Mouse (Mus musculus) embryonic facial prominence, embryonic 13.5 days (tissue): ENCODE results near the gene Pbsn. TPM values are rescaled to one million over a fixed set of nuclear protein-coding genes. Genes with fewer than 3 reads are reported as not detected.
"Not testable (repeated sequence)": the region's sequence is repeated elsewhere in the genome, so short reads cannot be mapped to it uniquely, and the experiment has no call there.

ENCODE experiments used
- ATAC-seq: fragments of 200-750 bp; cut with Nextera tagmentation; 2 replicates; pipeline ENCODE4 v1.8.0; 2017; ENCODE audit warnings: low read depth; ENCODE audit not compliant: insufficient number of reproducible peaks, insufficient read depth, low FRiP score, low TSS enrichment
- H3K27ac ChIP-seq: fragments of 300-500 bp; sonication (generic); 2 replicates; pipeline ENCODE4 v1.5.1; 2015; ENCODE audit warnings: moderate library complexity, mild to moderate bottlenecking, inconsistent platforms
- H3K27me3 ChIP-seq: fragments of 300-500 bp; sonication (generic); 2 replicates; pipeline ENCODE4 v1.6.1; 2015; ENCODE audit warnings: mild to moderate bottlenecking, inconsistent platforms
- H3K36me3 ChIP-seq: fragments of 300-500 bp; sonication (generic); 2 replicates; pipeline ENCODE4 v1.6.1; 2015; ENCODE audit warnings: mild to moderate bottlenecking, inconsistent platforms
- H3K4me1 ChIP-seq: fragments of 300-500 bp; sonication (generic); 2 replicates; pipeline ENCODE4 v1.6.1; 2015; ENCODE audit warnings: inconsistent platforms
- H3K4me2 ChIP-seq: fragments of 300-500 bp; sonication (generic); 2 replicates; pipeline ENCODE4 v1.6.1; 2015; ENCODE audit warnings: moderate library complexity, mild to moderate bottlenecking, inconsistent platforms
- H3K4me3 ChIP-seq: fragments of 300-500 bp; sonication (generic); 2 replicates; pipeline ENCODE4 v1.5.1; 2015; ENCODE audit warnings: mild to moderate bottlenecking, inconsistent platforms
- H3K9ac ChIP-seq: fragments of 300-500 bp; sonication (generic); 2 replicates; pipeline ENCODE4 v1.6.1; 2015; ENCODE audit warnings: mild to moderate bottlenecking, inconsistent platforms
- H3K9me3 ChIP-seq: fragments of 300-500 bp; sonication (generic); 2 replicates; pipeline ENCODE4 v1.6.1; 2016; ENCODE audit warnings: inconsistent platforms
- WGBS: fragments of 180-500 bp; shearing (Covaris S2); methylation state at CpG from one replicate; pipeline ENCODE4 v1.1.7; 2015; ENCODE audit warnings: mixed read lengths; 5-methylcytosine and 5-hydroxymethylcytosine counted together
- polyA plus RNA-seq: library from polyadenylated mRNA; unstranded; fragments of >200 nt; fragmentation: Nextera tagmentation; extraction: Ambion mirVana; gene quantifications from 2 replicates; pipeline ENCODE4 v1.2.1, GENCODE M21; 2015

Gene Pbsn
- not detected in 2 replicates for polyA plus RNA-seq

DNA sequence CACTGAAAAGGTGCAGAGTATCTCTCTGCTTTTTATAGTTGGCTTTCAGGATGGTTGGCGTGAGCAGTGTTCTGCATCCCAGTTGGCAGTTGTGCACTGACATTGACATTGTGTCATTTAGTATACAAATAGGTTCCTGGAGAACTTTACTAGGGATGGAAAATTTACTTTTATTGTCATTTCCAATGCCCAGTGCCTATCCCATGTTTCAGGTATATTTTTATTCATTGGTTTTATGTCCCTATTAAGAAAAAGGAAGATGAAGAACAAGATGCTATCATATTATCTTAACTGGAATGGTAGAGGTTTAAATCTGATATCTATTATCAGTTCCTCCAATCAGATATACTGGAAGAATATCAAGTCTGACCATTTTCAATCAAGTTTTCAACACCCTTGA lies at the start of gene Pbsn:
Pbsn (minus strand) TSS at position 101 of the 400 bp plus-strand sequence.
- H3K27ac ChIP-seq, result no peak within 1 kb of the TSS
- 70% methylated on average over 1 of the region's 1 CpGs for WGBS

DNA sequence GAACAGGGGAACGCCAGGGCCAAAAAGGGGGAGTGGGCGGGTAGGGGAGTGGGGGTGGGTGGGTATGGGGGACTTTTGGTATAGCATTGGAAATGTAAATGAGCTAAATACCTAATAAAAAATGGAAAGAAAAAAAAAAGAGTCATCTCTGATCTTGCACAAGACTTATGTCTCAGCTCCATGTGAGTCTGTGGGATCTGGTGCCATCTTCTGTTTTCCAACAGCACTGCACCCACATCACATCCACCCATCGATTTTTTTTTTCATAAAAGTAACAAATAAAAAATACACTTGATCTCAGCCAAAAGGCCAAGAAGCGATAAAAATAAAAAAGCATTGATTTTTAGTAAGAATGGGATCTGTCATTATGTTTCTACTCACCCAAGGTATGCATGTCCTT lies 26.6 kb upstream of the Pbsn start:
- WGBS, result 36% methylated on average over 2 of the region's 4 CpGs
- H3K4me3 ChIP-seq, H3K27me3 ChIP-seq, H3K4me1 ChIP-seq, H3K27ac ChIP-seq, H3K9me3 ChIP-seq, H3K4me2 ChIP-seq, H3K9ac ChIP-seq, ATAC-seq, H3K36me3 ChIP-seq: not testable (repeated sequence)

More for the DNA sequence above, at the start of gene Pbsn:
- Histone ChIP-seq H3K36me3 (no peaks in the 10 kb centered on the region), H3K4me3 (no peak within 1 kb of the TSS), H3K4me1 (no peaks in the 10 kb centered on the region), H3K9me3 (no peaks in the 10 kb centered on the region), H3K4me2 (no peak within 1 kb of the TSS), H3K27me3 (no peaks in the 10 kb centered on the region), H3K9ac (no peak within 1 kb of the TSS)
- no peak for ATAC-seq

- not testable (repeated sequence) for H3K4me1 ChIP-seq, H3K9me3 ChIP-seq, H3K27me3 ChIP-seq, H3K4me2 ChIP-seq, H3K4me3 ChIP-seq, ATAC-seq, H3K27ac ChIP-seq, H3K36me3 ChIP-seq, H3K9ac ChIP-seq
- WGBS, result 82% methylated on average over 2 of the region's 2 CpGs
Measured at GRCm38 (mm10) chrX:77864458-77864857, 11.0 kb upstream of the Pbsn start, which contains the start of gene Gm14744. Gm14744 (plus strand) TSS chrX:77864758.

- Histone ChIP-seq H3K27me3 (no peaks in the 10 kb centered on the region), H3K4me3 (no peak overlapping the region), H3K36me3 (no peaks in the 10 kb centered on the region), H3K4me2 (no peak overlapping the region), H3K4me1 (no peaks in the 10 kb centered on the region), H3K27ac (no peak overlapping the region), H3K9ac (no peak overlapping the region), H3K9me3 (no peaks in the 10 kb centered on the region)
- no peak for ATAC-seq
- 59% methylated on average over 6 of the region's 6 CpGs for WGBS
Measured at GRCm38 (mm10) chrX:77812031-77812430, 41.4 kb downstream of the Pbsn start.

DNA sequence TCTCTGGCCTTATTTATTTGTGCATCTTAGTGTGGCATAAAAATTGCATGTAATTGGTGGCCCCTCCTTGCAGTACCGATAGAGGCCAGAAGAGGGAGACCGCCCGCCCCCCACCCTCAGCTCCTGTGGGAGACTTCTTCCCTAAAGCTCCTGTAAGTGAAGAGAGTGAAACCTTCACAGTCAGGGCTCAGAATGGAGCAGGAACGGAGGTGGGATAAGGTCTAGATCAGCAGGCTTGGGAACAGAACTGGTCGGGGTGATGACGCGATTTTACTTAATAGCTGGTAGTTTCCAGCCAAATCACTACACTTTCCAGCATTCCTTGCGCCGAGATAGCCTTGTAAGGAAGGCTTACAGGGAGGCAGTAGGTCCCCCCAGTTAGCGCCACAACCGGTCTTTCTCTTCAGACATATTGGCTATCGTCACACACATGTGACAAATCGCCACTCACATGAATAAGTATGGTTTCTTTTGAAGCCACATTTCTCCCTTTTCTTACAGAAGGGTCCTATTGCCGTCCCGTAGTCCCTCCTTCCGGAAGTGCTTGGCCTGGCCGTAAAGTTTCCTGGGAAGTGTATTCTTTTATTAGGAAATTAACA lies 42.7 kb downstream of the Pbsn start:
- Histone ChIP-seq H3K4me1 (no peaks in the 10 kb centered on the region), H3K9ac (peak overlapping the region; percentile 55; the same call in 1 of the 2 replicates), H3K9me3 (no peaks in the 10 kb centered on the region), H3K27ac (peak overlapping the region; percentile 58; the same call in 1 of the 2 replicates), H3K4me2 (peak overlapping the region; percentile 53), H3K36me3 (no peaks in the 10 kb centered on the region), H3K27me3 (no peaks in the 10 kb centered on the region), H3K4me3 (peak overlapping the region; percentile 42)
- WGBS, result 27% methylated on average over 17 of the region's 17 CpGs
- ATAC-seq, result no peak

GRCm38 (mm10) chrX:77808602-77809001 lies 44.8 kb downstream of the Pbsn start:
- no peak for ATAC-seq
- no peaks in the 10 kb centered on the region for H3K9me3 ChIP-seq
- no peak overlapping the region for H3K27ac ChIP-seq
- no peaks in the 10 kb centered on the region for H3K36me3 ChIP-seq
- H3K27me3 ChIP-seq, result no peaks in the 10 kb centered on the region
- H3K4me3 ChIP-seq, result no peak overlapping the region
- WGBS, result 22% methylated on average over 2 of the region's 2 CpGs
- H3K4me1 ChIP-seq, result no peaks in the 10 kb centered on the region
- H3K9ac ChIP-seq, result no peak overlapping the region
- H3K4me2 ChIP-seq, result no peak overlapping the region

DNA sequence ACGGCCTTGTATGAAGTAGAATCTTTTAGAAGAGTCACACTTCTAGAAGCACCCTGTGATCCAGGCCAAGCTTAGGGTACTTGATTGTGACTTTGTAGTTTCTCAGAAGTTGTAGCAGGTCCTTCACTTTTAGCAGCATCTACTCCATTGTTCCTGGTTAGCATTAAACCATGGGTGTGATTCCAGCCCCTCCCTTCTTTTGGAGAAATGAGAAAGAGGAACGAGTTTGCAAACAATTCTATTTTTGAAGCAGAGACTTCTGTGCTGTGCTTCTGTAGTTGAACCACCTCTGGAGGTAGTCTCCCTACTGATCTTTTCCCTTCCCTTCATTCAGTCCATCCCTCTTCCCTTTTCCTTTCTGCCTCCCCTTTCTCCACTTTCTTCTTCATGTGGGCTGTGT lies 51.1 kb downstream of the Pbsn start:
- Histone ChIP-seq H3K36me3 (no peaks in the 10 kb centered on the region), H3K27me3 (no peaks in the 10 kb centered on the region), H3K4me2 (no peak overlapping the region), H3K4me1 (no peaks in the 10 kb centered on the region), H3K9ac (no peak overlapping the region), H3K9me3 (no peaks in the 10 kb centered on the region), H3K27ac (no peak overlapping the region), H3K4me3 (no peak overlapping the region)
- no peak for ATAC-seq
- WGBS, result 79% methylated on average over 2 of the region's 2 CpGs

GRCm38 (mm10) chrX:77801543-77801942 lies 51.9 kb downstream of the Pbsn start:
- no peaks in the 10 kb centered on the region for H3K36me3 ChIP-seq
- no peaks in the 10 kb centered on the region for H3K9me3 ChIP-seq
- H3K4me3 ChIP-seq, result no peak overlapping the region
- H3K4me1 ChIP-seq, result no peaks in the 10 kb centered on the region
- ATAC-seq, result no peak
- H3K9ac ChIP-seq, result no peak overlapping the region
- no peak overlapping the region for H3K27ac ChIP-seq
- WGBS, result 64% methylated on average over 1 of the region's 1 CpGs
- H3K4me2 ChIP-seq, result no peak overlapping the region
- H3K27me3 ChIP-seq, result no peaks in the 10 kb centered on the region

DNA sequence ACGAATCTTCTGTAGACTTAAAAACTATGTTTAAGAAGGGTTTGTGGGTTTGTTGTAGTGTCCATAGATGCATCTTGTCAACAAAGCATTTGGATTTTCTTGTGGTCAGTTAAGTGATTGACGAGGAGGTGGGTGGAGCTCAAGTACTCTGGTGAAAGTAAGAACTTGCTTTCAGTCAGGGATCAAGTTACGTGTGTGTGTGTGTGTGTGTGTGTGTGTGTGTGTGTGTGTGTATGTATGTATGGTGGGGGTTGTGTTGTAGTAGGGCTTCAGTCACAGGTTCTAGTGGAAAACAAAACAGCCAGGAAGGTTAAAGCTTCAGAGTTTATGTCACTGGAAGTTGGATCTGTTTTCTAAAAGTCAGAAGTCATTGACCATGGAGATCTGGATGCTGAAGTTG lies 53.9 kb downstream of the Pbsn start:
- 78% methylated on average over 3 of the region's 3 CpGs for WGBS
- Histone ChIP-seq H3K4me2 (no peak overlapping the region), H3K9ac (no peak overlapping the region), H3K27me3 (no peaks in the 10 kb centered on the region), H3K36me3 (no peaks in the 10 kb centered on the region), H3K9me3 (no peaks in the 10 kb centered on the region), H3K27ac (no peak overlapping the region), H3K4me1 (no peaks in the 10 kb centered on the region), H3K4me3 (no peak overlapping the region)
- ATAC-seq, result no peak

- Histone ChIP-seq H3K4me2 (no peak overlapping the region), H3K27ac (no peak overlapping the region), H3K4me3 (no peak overlapping the region), H3K4me1 (peaks cover 3% of the 10 kb centered on the region; the same call in 1 of the 2 replicates), H3K36me3 (no peaks in the 10 kb centered on the region), H3K9me3 (no peaks in the 10 kb centered on the region), H3K27me3 (no peaks in the 10 kb centered on the region), H3K9ac (no peak overlapping the region)
- ATAC-seq, result no peak
Measured at GRCm38 (mm10) chrX:77797801-77798200, 55.6 kb downstream of the Pbsn start.

GRCm38 (mm10) chrX:77796916-77797315 lies 56.5 kb downstream of the Pbsn start:
- Histone ChIP-seq H3K4me2 (peak overlapping the region; percentile 62), H3K9ac (no peak overlapping the region), H3K4me1 (peaks cover 3% of the 10 kb centered on the region; the same call in 1 of the 2 replicates), H3K27ac (no peak overlapping the region), H3K36me3 (no peaks in the 10 kb centered on the region), H3K4me3 (no peak overlapping the region), H3K27me3 (no peaks in the 10 kb centered on the region), H3K9me3 (no peaks in the 10 kb centered on the region)
- ATAC-seq, result no peak
- 50% methylated on average over 1 of the region's 1 CpGs for WGBS

GRCm38 (mm10) chrX:77796238-77796835 lies 57.1 kb downstream of the Pbsn start, which contains the start of gene Prkx:
Prkx (minus strand) TSS chrX:77796278.
- peak within 1 kb of the TSS; percentile 71 for H3K27ac ChIP-seq
- WGBS, result 28% methylated on average over 17 of the region's 19 CpGs
- no peaks in the 10 kb centered on the region for H3K27me3 ChIP-seq
- peak within 1 kb of the TSS; percentile 62 for H3K4me2 ChIP-seq
- H3K4me1 ChIP-seq, result peaks cover 3% of the 10 kb centered on the region; the same call in 1 of the 2 replicates
- peak; percentile 68 for ATAC-seq
- H3K9ac ChIP-seq, result peak within 1 kb of the TSS; percentile 74
- H3K9me3 ChIP-seq, result no peaks in the 10 kb centered on the region
- peak within 1 kb of the TSS; percentile 59 for H3K4me3 ChIP-seq
- no peaks in the 10 kb centered on the region for H3K36me3 ChIP-seq
